Mouse (Mus musculus): ENCODE results near the gene Macf1. TPM values are rescaled to one million over a fixed set of nuclear protein-coding genes. Genes with fewer than 3 reads are reported as not detected.

Macf1 gene
- polyA plus RNA-seq, 1 experiment from 2014 or later: 84.1 TPM

DNA sequence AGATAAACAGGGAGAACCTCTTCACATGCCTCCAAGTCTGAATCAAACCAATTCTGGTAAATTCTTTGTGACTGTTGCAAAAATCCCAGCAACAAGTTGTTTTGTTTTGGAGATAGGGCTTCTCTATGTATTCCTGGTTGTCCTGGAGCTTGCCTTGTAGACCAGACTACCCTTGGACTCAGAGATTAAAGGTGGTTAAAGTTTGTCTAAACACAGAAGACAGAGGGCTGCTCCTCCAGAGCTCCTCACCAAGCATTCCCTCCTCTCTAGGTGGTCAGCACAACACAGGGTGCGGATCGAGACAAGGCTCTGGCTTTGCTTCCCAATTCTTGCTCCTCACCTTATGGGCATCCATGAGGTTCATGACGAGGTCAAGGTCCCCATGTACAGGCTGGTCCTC lies 308.1 kb downstream of the Macf1 start:
- in situ Hi-C loops (cut with MboI; ENCODE audit: low pct_unique_long_range_greater_than_20kb): no loop called here
- CTCF ChIA-PET: interaction anchor here (1.2 kb wide), 1 partner anchor 13 kb away, joined by 3 read pairs; no protein-coding TSS in a partner anchor
- TF ChIP-seq CTCF (IDR thresholded peaks at IDR 0.05): no peak
- POLR2A ChIA-PET: no interaction called here
- H3K27me3 ChIP-seq: no peaks in the 10 kb centered on the region
- ATAC-seq (no peak), DNase-seq (ENCODE audit: low read depth, low spot score) (no peak)

DNA sequence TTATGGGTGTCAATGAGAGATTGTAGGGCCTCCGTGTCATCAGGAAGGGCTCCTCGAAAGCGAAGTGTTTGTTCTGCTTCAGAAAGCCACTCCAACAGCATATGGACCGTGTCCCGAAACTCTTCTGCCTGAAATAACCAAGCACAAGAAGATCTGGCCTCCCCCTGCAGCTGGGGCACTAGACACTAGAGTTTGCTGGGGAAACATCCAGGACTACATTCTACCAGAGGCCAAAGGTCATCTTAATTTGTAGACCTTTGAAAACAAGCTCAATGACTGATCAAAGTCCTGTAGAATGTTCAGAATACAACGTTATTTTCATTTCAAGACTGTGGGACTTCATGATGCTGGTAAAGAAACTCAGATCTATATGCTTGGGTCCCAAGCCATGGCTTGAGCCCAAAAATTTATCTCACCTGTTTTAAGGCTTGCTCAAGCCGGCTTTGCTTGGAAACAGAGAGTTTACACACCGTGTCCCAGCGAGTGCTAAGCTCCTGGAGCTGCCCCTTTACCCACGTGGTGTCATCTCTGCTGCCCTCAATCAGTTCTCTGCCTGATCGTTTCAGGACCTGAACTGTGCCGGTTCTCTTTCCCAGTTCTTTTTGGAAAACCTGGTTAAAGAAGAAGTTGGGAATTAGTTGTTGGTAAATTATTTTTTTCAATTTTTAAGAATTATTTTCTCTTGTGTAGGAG lies 309.7 kb downstream of the Macf1 start:
- in situ Hi-C loops (cut with MboI; ENCODE audit: low pct_unique_long_range_greater_than_20kb): no loop called here
- no peak for ATAC-seq
- POLR2A ChIA-PET: no interaction called here
- no peaks in the 10 kb centered on the region for H3K27me3 ChIP-seq
- no peak for DNase-seq (ENCODE audit: low read depth, low spot score)
- no peak for TF ChIP-seq CTCF (IDR thresholded peaks at IDR 0.05)
- CTCF ChIA-PET: no interaction called here

DNA sequence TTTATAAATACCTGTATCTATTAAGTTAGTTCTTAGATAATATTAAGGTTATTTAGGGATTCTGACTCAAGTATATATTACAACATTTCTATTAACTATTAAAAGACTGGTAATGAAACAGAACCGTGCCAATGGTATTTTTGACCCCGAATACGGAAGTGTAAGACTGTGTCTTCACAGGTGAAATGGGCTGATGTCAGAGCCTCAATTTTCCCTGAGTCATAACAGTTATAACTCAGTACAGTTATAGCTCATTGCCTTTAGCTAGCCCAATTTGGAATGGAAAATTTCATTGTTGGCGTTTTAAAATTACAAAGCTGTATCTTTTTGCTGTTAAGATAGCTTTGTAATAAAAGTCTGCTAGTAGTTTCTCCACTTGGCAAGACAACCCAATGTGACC lies 320.6 kb downstream of the Macf1 start:
- in situ Hi-C loops (cut with MboI; ENCODE audit: low pct_unique_long_range_greater_than_20kb): no loop called here
- DNase-seq (ENCODE audit: low read depth, low spot score) (no peak), ATAC-seq (no peak)
- H3K27me3 ChIP-seq: no peaks in the 10 kb centered on the region
- CTCF ChIA-PET: interaction anchor here (0.8 to 1.3 kb wide), 2 partner anchors 12 to 16 kb away, joined by 3 read pairs; no protein-coding TSS in a partner anchor
- POLR2A ChIA-PET: no interaction called here
- TF ChIP-seq CTCF (IDR thresholded peaks at IDR 0.05): no peak

DNA sequence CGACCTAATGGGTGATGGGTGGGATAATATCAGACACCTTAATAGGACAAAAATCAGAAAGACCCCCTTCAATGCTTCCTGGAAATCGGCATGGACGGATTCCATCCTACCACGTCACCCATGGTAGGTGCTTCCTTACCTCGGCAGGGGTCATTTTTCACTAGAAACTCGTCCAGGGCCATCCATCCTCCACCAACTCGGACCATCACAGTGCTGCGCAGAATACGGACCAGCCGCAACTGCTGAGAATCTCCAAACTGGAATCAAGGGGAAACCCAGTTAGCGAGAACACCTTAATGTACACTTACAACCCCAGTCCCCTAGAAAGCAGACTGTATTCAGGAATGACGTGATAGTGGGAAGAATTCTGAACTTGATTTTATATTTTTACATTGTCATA lies 323.4 kb downstream of the Macf1 start:
- DNase-seq (ENCODE audit: low read depth, low spot score) (no peak), ATAC-seq (no peak)
- POLR2A ChIA-PET: no interaction called here
- H3K27me3 ChIP-seq: no peaks in the 10 kb centered on the region
- CTCF ChIA-PET: interaction anchor here (1.0 kb wide), 1 partner anchor 21 kb away, joined by 3 read pairs; no protein-coding TSS in a partner anchor
- TF ChIP-seq CTCF (IDR thresholded peaks at IDR 0.05): no peak
- in situ Hi-C loops (cut with MboI; ENCODE audit: low pct_unique_long_range_greater_than_20kb): no loop called here

DNA sequence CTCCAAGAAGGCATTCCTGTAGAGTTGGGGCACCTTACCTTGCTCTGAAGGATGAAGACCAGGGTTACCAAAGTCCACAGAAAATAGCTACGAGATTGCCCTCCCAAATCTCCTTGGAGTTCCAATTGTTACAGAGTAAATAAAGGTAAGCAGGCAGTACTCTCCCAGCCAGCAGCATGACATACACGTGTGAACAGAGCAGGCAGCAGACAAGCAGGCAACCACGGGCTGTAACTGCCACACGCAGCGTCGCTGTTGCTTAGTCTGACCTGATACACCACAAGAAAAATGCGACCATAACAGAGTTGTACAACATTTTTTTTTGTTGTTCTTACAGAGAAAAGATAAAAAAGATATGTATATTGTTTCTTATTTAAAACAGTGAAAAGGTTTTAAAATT lies 325.5 kb downstream of the Macf1 start:
- ATAC-seq (no peak), DNase-seq (ENCODE audit: low read depth, low spot score) (no peak)
- in situ Hi-C loops (cut with MboI; ENCODE audit: low pct_unique_long_range_greater_than_20kb): no loop called here
- ChIA-PET CTCF (no interaction called here), POLR2A (no interaction called here)
- H3K27me3 ChIP-seq: no peaks in the 10 kb centered on the region
- TF ChIP-seq CTCF (IDR thresholded peaks at IDR 0.05): no peak

DNA sequence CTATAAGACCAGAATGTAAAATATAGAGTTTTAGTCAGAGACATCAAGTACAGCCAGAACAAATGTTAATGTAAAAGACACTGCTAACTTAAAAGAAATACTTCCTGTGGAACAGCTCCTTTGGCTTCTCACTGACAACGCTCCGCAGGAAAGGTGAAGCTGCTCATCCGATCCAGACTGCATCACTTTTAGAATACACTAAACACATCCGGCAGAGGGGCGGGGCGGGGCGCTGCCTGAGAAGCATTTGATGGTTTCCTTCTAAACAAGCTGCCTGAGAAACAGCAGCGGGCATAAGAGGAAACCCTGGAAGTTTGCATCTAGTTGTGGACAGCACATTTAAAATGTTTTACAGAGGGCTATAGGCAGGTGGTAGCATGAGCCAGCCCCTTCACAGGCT lies 328.2 kb downstream of the Macf1 start:
- no peak for DNase-seq (ENCODE audit: low read depth, low spot score)
- POLR2A ChIA-PET: no interaction called here
- H3K27me3 ChIP-seq: no peaks in the 10 kb centered on the region
- CTCF ChIA-PET: interaction anchor here (0.9 kb wide), 1 partner anchor 50 kb away, joined by 3 read pairs; no protein-coding TSS in a partner anchor
- ATAC-seq: no peak
- in situ Hi-C loops (cut with MboI; ENCODE audit: low pct_unique_long_range_greater_than_20kb): no loop called here
- no peak for TF ChIP-seq CTCF (IDR thresholded peaks at IDR 0.05)

DNA sequence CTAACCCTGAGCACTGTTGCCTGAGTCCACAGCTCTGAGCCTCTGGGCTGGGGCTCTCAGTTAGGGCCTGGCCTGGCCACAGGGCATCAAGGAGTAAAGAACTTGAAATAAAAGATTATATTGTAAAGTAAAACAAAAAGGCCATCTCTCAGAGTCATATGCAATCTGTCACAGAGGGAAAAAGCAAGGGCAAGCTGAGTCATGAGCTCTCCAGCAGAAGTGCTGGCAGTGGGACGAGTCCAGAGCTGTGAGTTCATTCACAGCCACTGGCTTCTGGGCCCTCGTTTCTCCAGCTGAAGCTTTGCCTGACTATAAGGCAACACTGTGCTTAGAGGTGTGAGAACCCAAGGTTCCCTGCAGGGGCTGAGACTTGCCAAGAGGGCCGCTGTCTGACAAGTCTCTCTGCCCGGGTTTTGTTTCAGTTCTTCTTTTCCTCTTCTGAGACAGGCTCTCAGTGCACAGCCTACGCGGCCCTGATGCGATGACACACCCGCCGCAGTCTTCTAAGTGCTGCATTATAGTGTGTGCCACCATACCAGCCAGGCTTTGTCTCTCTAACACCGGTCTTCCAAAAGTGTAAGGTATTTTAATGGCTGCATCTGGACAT lies 330.8 kb downstream of the Macf1 start:
- no peaks in the 10 kb centered on the region for H3K27me3 ChIP-seq
- no peak for ATAC-seq
- no peak for TF ChIP-seq CTCF (IDR thresholded peaks at IDR 0.05)
- DNase-seq (ENCODE audit: low read depth, low spot score): no peak
- ChIA-PET CTCF (interaction anchor here (1.4 kb wide), 1 partner anchor 48 kb away, joined by 4 read pairs; no protein-coding TSS in a partner anchor), POLR2A (no interaction called here)
- in situ Hi-C loops (cut with MboI; ENCODE audit: low pct_unique_long_range_greater_than_20kb): no loop called here

DNA sequence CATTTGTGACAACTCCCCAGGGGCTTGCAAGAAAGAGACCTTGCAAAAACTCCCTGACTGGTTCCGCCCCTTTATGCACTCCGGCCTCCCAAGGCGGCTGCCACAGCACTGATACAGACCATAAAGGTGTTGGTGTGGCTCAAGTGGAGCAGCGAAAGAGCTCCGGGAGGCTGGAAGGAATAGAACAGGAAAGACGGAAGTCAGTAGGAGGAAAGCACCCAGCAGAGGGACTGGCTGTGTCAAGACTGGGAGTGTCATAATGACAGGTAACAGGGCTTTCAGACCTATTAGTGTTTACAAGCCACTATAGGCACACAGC lies 340.7 kb downstream of the Macf1 start:
- TF ChIP-seq CTCF (IDR thresholded peaks at IDR 0.05): no peak
- ChIA-PET POLR2A (no interaction called here), CTCF (interaction anchor here (1.7 kb wide), 1 partner anchor 35 kb away, joined by 3 read pairs; no protein-coding TSS in a partner anchor)
- peaks cover 3% of the 10 kb centered on the region for H3K27me3 ChIP-seq
- no peak for DNase-seq (ENCODE audit: low read depth, low spot score)
- no peak for ATAC-seq
- in situ Hi-C loops (cut with MboI; ENCODE audit: low pct_unique_long_range_greater_than_20kb): no loop called here

DNA sequence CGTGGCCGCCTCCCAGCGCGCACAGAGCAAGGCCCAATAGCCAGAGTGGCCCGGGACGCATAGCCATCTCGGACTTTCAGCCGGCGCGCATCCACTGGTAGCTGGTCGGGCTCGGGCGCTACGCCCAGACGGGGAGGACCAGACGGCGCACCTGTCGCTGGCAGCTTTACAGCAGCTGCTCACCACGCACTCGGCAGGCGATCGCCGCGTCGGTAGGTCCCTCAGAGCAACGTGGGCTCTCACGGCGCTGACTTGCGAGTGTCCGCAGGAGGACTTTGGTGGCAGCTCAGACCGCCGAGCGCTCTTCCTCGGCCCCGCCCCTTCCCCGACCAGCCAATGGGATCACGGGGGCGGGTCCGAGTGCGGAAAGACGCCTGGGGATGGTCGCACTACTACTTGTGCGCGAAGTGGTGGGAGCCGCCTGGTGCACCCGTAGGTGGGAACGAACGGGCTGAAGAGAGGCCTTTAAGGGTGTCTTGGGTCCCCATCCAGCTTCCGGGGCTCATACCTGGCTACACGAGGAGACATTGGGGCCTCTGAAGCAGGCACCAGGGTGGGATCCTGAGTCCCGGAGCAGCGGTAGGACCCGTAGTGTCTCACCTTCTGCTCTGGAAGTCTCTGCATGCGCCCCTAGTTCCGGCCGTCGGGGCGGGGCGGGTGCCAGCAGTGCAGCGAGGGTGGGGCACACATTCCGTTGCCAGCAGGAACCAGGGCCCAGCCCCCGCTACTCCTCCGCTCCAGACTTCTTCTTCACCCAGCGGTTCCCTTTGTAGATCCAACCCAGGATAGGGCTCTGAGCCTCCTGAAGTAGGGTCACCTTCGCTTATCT lies 341.3 kb downstream of the Macf1 start, which contains the start of gene Bmp8a:
Gene Bmp8a, minus strand, starts transcription at position 611 of the 829 bp plus-strand sequence.
- ChIA-PET POLR2A (no interaction called here), CTCF (no interaction called here)
- DNase-seq (ENCODE audit: low read depth, low spot score) (no peak), ATAC-seq (peak; percentile 28)
- H3K27me3 ChIP-seq: peaks cover 3% of the 10 kb centered on the region
- no peak for TF ChIP-seq CTCF (IDR thresholded peaks at IDR 0.05)
- in situ Hi-C loops (cut with MboI; ENCODE audit: low pct_unique_long_range_greater_than_20kb): no loop called here

DNA sequence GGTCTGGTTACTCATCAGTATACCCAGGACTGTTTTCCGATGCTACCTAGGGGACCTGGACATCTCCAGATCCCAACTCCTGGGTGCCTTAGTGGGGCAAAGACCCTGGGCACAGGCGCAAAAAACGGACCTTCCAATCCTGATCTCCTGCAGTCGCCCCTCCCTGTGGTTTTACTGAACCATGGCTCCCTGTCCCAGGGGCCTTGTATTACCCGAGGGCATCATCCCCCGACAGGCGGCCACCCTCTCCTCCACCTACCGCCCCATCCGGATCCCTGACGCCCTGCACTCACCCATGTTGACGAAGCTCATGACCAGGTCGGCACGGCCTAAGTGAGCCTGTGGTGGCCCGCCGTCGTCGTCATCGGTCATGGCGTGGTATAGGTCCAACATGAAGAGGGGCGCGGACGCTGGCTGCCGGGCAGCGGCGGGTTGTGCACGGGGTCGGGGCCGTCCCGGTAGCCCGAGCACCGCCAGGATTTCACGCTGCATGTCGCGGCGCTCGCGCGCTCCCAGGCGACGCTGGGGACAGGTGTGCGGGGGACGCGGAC lies 342.0 kb downstream of the Macf1 start:
- no peak for ATAC-seq
- peaks cover 3% of the 10 kb centered on the region for H3K27me3 ChIP-seq
- ChIA-PET CTCF (no interaction called here), POLR2A (no interaction called here)
- no peak for DNase-seq (ENCODE audit: low read depth, low spot score)
- in situ Hi-C loops (cut with MboI; ENCODE audit: low pct_unique_long_range_greater_than_20kb): no loop called here
- no peak for TF ChIP-seq CTCF (IDR thresholded peaks at IDR 0.05)

DNA sequence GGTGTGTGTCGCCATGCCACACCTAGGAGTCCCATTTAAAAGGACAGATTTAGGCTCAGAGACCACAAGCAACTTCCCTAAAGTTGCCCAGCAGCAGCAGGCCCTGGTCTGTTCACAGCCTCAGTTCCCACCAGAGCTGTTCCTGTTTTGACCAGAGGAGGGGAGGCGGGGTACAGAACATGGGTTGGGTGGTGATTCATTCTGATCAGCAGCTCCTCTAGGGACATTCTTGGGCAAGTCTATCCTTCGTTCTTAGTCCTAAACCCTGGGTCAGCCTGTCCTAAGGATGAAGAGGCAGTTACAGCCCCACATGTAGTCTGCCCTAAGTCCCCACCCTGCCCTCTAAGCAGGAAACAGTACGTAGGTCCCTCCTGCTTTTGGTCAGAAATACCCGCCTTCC lies 343.9 kb downstream of the Macf1 start:
- no peak for DNase-seq (ENCODE audit: low read depth, low spot score)
- ChIA-PET CTCF (no interaction called here), POLR2A (no interaction called here)
- no peak for TF ChIP-seq CTCF (IDR thresholded peaks at IDR 0.05)
- peaks cover 3% of the 10 kb centered on the region for H3K27me3 ChIP-seq
- in situ Hi-C loops (cut with MboI; ENCODE audit: low pct_unique_long_range_greater_than_20kb): no loop called here
- no peak for ATAC-seq
